Mouse (Mus musculus) kidney, adult 2 months (tissue): ENCODE results near the gene Lor. TPM values are rescaled to one million over a fixed set of nuclear protein-coding genes. Genes with fewer than 3 reads are reported as not detected.
A peak's percentile ranks its signal among the peaks of the same experiment; 100 is the strongest.

Source experiments
- DNase-seq: peaks from one replicate; pipeline ENCODE4 v3.0.0; 2021
- H3K27ac ChIP-seq: fragments of 200-500 bp; 2 replicates; pipeline ENCODE4 v1.5.1; 2012; ENCODE audit warnings: low read depth, low read length, control low read depth, inconsistent platforms; ENCODE audit not compliant: insufficient read depth
- H3K27me3 ChIP-seq: fragments of 200-500 bp; replicated peaks from 2 replicates; pipeline ENCODE4 v1.6.1; 2012; ENCODE audit warnings: mild to moderate bottlenecking, moderate library complexity, low read length, inconsistent platforms; ENCODE audit not compliant: control insufficient read depth, insufficient read depth
- H3K36me3 ChIP-seq: fragments of 200-500 bp; 2 replicates; pipeline ENCODE4 v1.6.1; 2012; ENCODE audit warnings: mild to moderate bottlenecking, moderate library complexity, low read length, inconsistent platforms; ENCODE audit not compliant: control insufficient read depth, insufficient read depth
- H3K4me1 ChIP-seq: fragments of 200-500 bp; 2 replicates; pipeline ENCODE4 v1.6.1; 2011; ENCODE audit warnings: low read length; ENCODE audit not compliant: control insufficient read depth, insufficient read depth
- H3K4me3 ChIP-seq: fragments of 200-500 bp; 2 replicates; pipeline ENCODE4 v1.5.1; 2011; ENCODE audit warnings: mild to moderate bottlenecking, low read depth, low read length, control low read depth; ENCODE audit not compliant: insufficient read depth
- CTCF ChIP-seq: fragments of 200-500 bp; conservative IDR thresholded peaks from 2 replicates; pipeline ENCODE4 v1.5.1; 2011; ENCODE audit warnings: low read depth, mild to moderate bottlenecking, control low read depth, low read length, moderate library complexity, mixed read lengths; ENCODE audit not compliant: insufficient read depth, insufficient read length
- POLR2A ChIP-seq: fragments of 200-500 bp; IDR thresholded peaks from one replicate; pipeline ENCODE4 v1.6.1; 2011; ENCODE audit warnings: low read depth, low read length, control low read depth
- WGBS: fragments of 180-500 bp; shearing (Covaris S2); methylation state at CpG from one replicate; pipeline ENCODE4 v1.1.7; 2018; 5-methylcytosine and 5-hydroxymethylcytosine counted together
- polyA plus RNA-seq: library from polyadenylated mRNA; depleted of rRNA; stranded (reverse); fragments of >200 nt; gene quantifications from 2 replicates; pipeline ENCODE4 v1.2.3, GENCODE M21; 2012; rRNA removed

Lor gene
- polyA plus RNA-seq: 0.17 and 0.19 TPM in 2 replicates

- no peak for DNase-seq
- Histone ChIP-seq H3K27me3 (peaks cover 6% of the 10 kb centered on the region), H3K36me3 (no peaks in the 10 kb centered on the region), H3K27ac (no peak within 1 kb of the TSS), H3K4me3 (0 out of 2 replicates have a peak within 1 kb of the TSS, but pooled peaks have one; percentile 93), H3K4me1 (no peaks in the 10 kb centered on the region)
- no peak for TF ChIP-seq CTCF
- no peak for TF ChIP-seq POLR2A
- 95% methylated on average over 2 of the region's 2 CpGs for WGBS
Observed at GRCm38 (mm10) chr3:92083042-92083441, at the start of gene Lor. Lor (minus strand) TSS chr3:92083142.

- TF ChIP-seq CTCF (no peak), POLR2A (no peak)
- no peak within 1 kb of the TSS for H3K4me3 ChIP-seq
- DNase-seq: no peak
- H3K4me1 ChIP-seq: no peaks in the 10 kb centered on the region
- no peaks in the 10 kb centered on the region for H3K36me3 ChIP-seq
- 71% methylated on average over 5 of the region's 5 CpGs for WGBS
- H3K27ac ChIP-seq: no peak within 1 kb of the TSS
- H3K27me3 ChIP-seq: no peaks in the 10 kb centered on the region
Observed at GRCm38 (mm10) chr3:92123847-92124246, 40.9 kb upstream of the Lor start, which contains the start of gene Prr9. Prr9 (minus strand) TSS chr3:92123947.

GRCm38 (mm10) chr3:92120902-92121301 is 38.0 kb upstream of the Lor start:
- DNase-seq: no peak
- no peaks in the 10 kb centered on the region for H3K4me1 ChIP-seq
- no peaks in the 10 kb centered on the region for H3K36me3 ChIP-seq
- no peaks in the 10 kb centered on the region for H3K27me3 ChIP-seq
- no peak overlapping the region for H3K4me3 ChIP-seq
- H3K27ac ChIP-seq: no peak overlapping the region
- TF ChIP-seq CTCF (no peak), POLR2A (no peak)
- WGBS: 73% methylated on average over 3 of the region's 3 CpGs

GRCm38 (mm10) chr3:92117930-92118329 is 35.0 kb upstream of the Lor start:
- Histone ChIP-seq H3K27me3 (no peaks in the 10 kb centered on the region), H3K4me3 (no peak overlapping the region), H3K27ac (no peak overlapping the region), H3K4me1 (no peaks in the 10 kb centered on the region), H3K36me3 (no peaks in the 10 kb centered on the region)
- 35% methylated on average over 3 of the region's 3 CpGs for WGBS
- peak; percentile 33 for DNase-seq
- TF ChIP-seq CTCF: peak; percentile 44; the same call in 1 of the 2 replicates
- TF ChIP-seq POLR2A: no peak

- Histone ChIP-seq H3K36me3 (no peaks in the 10 kb centered on the region), H3K4me3 (no peak overlapping the region), H3K27ac (no peak overlapping the region), H3K4me1 (no peaks in the 10 kb centered on the region), H3K27me3 (no peaks in the 10 kb centered on the region)
- TF ChIP-seq CTCF: no peak
- no peak for TF ChIP-seq POLR2A
- DNase-seq: no peak
Observed at GRCm38 (mm10) chr3:92111526-92111925, 28.6 kb upstream of the Lor start.

GRCm38 (mm10) chr3:92110790-92111189 is 27.8 kb upstream of the Lor start:
- DNase-seq: no peak
- no peak overlapping the region for H3K4me3 ChIP-seq
- no peaks in the 10 kb centered on the region for H3K36me3 ChIP-seq
- H3K27me3 ChIP-seq: no peaks in the 10 kb centered on the region
- no peaks in the 10 kb centered on the region for H3K4me1 ChIP-seq
- no peak overlapping the region for H3K27ac ChIP-seq
- TF ChIP-seq CTCF: no peak
- TF ChIP-seq POLR2A: no peak

GRCm38 (mm10) chr3:92106582-92106981 is 23.6 kb upstream of the Lor start:
- Histone ChIP-seq H3K27ac (no peak overlapping the region), H3K4me1 (no peaks in the 10 kb centered on the region), H3K4me3 (no peak overlapping the region), H3K36me3 (no peaks in the 10 kb centered on the region), H3K27me3 (no peaks in the 10 kb centered on the region)
- no peak for TF ChIP-seq POLR2A
- peak; percentile 86 for TF ChIP-seq CTCF
- 7% methylated on average over 6 of the region's 6 CpGs for WGBS
- peak; percentile 53 for DNase-seq
